Mouse (Mus musculus): ENCODE results near the gene Ano1. TPM values are rescaled to one million over a fixed set of nuclear protein-coding genes. Genes with fewer than 3 reads are reported as not detected.

Ano1 gene
- total and polyA plus RNA-seq, 2 experiments, result 0.97 to 2.4 TPM

GRCm38 (mm10) chr7:144541351-144541750, 210.4 kb downstream of the Ano1 start:
- Histone ChIP-seq H3K27me3 (ENCODE audit: control insufficient read depth, insufficient read depth, low read length) (no peaks in the 10 kb centered on the region), H3K9ac (ENCODE audit: low read depth, low read length) (no peak overlapping the region), H3K36me3 (ENCODE audit: control insufficient read depth, insufficient read depth, low read length) (peaks cover 6% of the 10 kb centered on the region; the same call in 1 of the 2 replicates), H3K27ac (replicated peaks; ENCODE audit: insufficient read depth, low read depth, low read length) (no peak overlapping the region), H3K4me3 (ENCODE audit: insufficient read depth, low read depth, low read length) (no peak overlapping the region), H3K79me2 (ENCODE audit: control insufficient read depth, insufficient read depth, low read length) (peaks cover 45% of the 10 kb centered on the region), H3K4me1 (ENCODE audit: control insufficient read depth, insufficient read depth, low read length) (peaks cover 4% of the 10 kb centered on the region)
- TF ChIP-seq POLR2A (IDR thresholded peaks at IDR 0.05; ENCODE audit: extremely low read depth, insufficient read depth, low read length), result no peak
- no peak for TF ChIP-seq CTCF (IDR thresholded peaks at IDR 0.05; ENCODE audit: low read depth, low read length)
- WGBS, result 86% methylated on average over 5 of the region's 5 CpGs
- DNase-seq (ENCODE audit: extremely low read depth, low read depth, low spot score), result no peak

- Histone ChIP-seq H3K27ac (replicated peaks; ENCODE audit: insufficient read depth, low read depth, low read length) (no peak overlapping the region), H3K79me2 (ENCODE audit: control insufficient read depth, insufficient read depth, low read length) (peaks cover 55% of the 10 kb centered on the region), H3K4me3 (ENCODE audit: insufficient read depth, low read depth, low read length) (no peak overlapping the region), H3K4me1 (ENCODE audit: control insufficient read depth, insufficient read depth, low read length) (peaks cover 4% of the 10 kb centered on the region), H3K36me3 (ENCODE audit: control insufficient read depth, insufficient read depth, low read length) (0 out of 2 replicates have a peak, but pooled peaks cover 4% of the 10 kb centered on the region), H3K27me3 (ENCODE audit: control insufficient read depth, insufficient read depth, low read length) (no peaks in the 10 kb centered on the region), H3K9ac (ENCODE audit: low read depth, low read length) (no peak overlapping the region)
- WGBS, result 88% methylated on average over 2 of the region's 2 CpGs
- no peak for DNase-seq (ENCODE audit: extremely low read depth, low read depth, low spot score)
- TF ChIP-seq CTCF (IDR thresholded peaks at IDR 0.05; ENCODE audit: low read depth, low read length) (no peak), POLR2A (IDR thresholded peaks at IDR 0.05; ENCODE audit: extremely low read depth, insufficient read depth, low read length) (no peak)
Observed at GRCm38 (mm10) chr7:144539146-144539545, 212.6 kb downstream of the Ano1 start.

Other genes with a start within 250 kb of the Ano1 start
- 14.5 and 15.4 TPM in 2 replicates for gene Ppfia1, start 198.2 kb downstream of the Ano1 start, total RNA-seq (2014; rRNA removed)
- gene Ppfia1, start 198.2 kb downstream of the Ano1 start, polyA plus RNA-seq (2012; rRNA removed), result 17.1 and 22.0 TPM in 2 replicates
- gene Fadd, start 169.5 kb downstream of the Ano1 start, total RNA-seq (2014; rRNA removed), result 2.3 and 2.5 TPM in 2 replicates
- 8.0 and 8.7 TPM in 2 replicates for gene Fadd, start 169.5 kb downstream of the Ano1 start, polyA plus RNA-seq (2012; rRNA removed)
- not detected in 2 replicates for gene Fgf3, start 86.1 kb upstream of the Ano1 start, total RNA-seq (2014; rRNA removed)
- 0.04 TPM in 1 of 2 replicates, not detected in the other for gene Fgf3, start 86.1 kb upstream of the Ano1 start, polyA plus RNA-seq (2012; rRNA removed)
- gene Fgf4, start 95.4 kb upstream of the Ano1 start, total RNA-seq (2014; rRNA removed), result not detected in 2 replicates
- not detected in 2 replicates for gene Fgf4, start 95.4 kb upstream of the Ano1 start, polyA plus RNA-seq (2012; rRNA removed)
- not detected in 2 replicates for gene Fgf15, start 144.6 kb upstream of the Ano1 start, total RNA-seq (2014; rRNA removed)
- not detected in 2 replicates for gene Fgf15, start 144.6 kb upstream of the Ano1 start, polyA plus RNA-seq (2012; rRNA removed)
- 8.9 and 10.6 TPM in 2 replicates for gene LTO1, start 163.1 kb upstream of the Ano1 start, total RNA-seq (2014; rRNA removed)
- 10.1 and 11.2 TPM in 2 replicates for gene LTO1, start 163.1 kb upstream of the Ano1 start, polyA plus RNA-seq (2012; rRNA removed)
- 42.5 and 49.3 TPM in 2 replicates for gene Ccnd1, start 188.0 kb upstream of the Ano1 start, total RNA-seq (2014; rRNA removed)
- gene Ccnd1, start 188.0 kb upstream of the Ano1 start, polyA plus RNA-seq (2012; rRNA removed), result 36.4 and 55.0 TPM in 2 replicates

Data from liver, adult 2 months (tissue).